Mouse (Mus musculus): ENCODE measurements around the gene Gm20388. TPM values are rescaled to one million over a fixed set of nuclear protein-coding genes. Genes with fewer than 3 reads are reported as not detected.
"Not testable (repeated sequence)": the region's sequence is repeated elsewhere in the genome, so short reads cannot be mapped to it uniquely, and the experiment has no call there.

The Gm20388 gene
- total RNA-seq, 2 experiments from 2014 or later: 8.8 TPM

GRCm38 (mm10) chr8:122320541-122320940 is 2409.9 kb downstream of the Gm20388 start:
- no peak for DNase-seq (ENCODE audit: extremely low spot score in 1 of 2, low spot score in 1 of 2)

DNA sequence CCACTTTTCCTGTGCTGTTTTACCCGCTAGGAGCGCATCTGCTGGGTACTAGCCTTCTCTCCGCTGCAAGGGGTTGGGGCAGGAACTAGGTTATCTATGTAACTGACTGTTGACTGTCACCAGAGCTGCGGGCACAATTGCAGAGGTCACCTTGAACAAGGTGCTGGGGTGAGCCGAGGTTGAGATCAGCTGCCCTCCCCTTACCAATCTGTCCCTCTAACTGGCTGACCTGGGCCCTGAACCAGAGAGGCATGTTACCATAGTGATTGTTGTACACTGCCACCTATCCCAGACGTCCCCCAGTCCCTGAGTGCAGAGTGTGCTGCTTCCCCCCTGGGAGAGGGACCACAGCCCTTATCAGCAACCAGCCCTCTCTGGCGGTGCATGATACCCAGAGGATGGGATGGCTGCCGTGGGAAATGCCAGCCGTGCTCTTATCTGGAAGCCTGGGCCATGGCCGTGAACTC is 2410.8 kb downstream of the Gm20388 start:
- DNase-seq (ENCODE audit: extremely low spot score in 1 of 2, low spot score in 1 of 2): no peak

GRCm38 (mm10) chr8:122322126-122322525 is 2411.5 kb downstream of the Gm20388 start:
- no peak for DNase-seq (ENCODE audit: extremely low spot score in 1 of 2, low spot score in 1 of 2)

DNA sequence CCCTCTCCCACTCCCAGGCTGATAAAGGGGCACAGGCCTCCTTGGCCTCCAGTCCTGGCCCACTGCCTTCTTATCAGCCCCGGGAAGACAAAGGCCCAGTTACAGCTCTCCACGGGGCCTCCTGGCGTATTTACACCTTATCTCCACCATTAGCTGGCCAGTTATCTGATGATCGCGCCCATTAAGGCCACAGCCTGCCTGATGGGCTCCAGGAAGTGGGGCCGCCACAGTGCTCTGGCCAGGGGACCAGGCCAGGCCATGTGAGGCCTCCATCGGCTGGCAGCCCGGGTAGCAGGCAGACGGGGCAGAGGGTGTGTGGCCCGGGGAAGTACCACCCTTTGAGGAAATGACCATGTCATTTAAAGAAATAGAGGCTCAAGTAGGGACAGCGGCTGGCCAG is 2412.2 kb downstream of the Gm20388 start:
- DNase-seq (ENCODE audit: extremely low spot score in 1 of 2, low spot score in 1 of 2): no peak

DNA sequence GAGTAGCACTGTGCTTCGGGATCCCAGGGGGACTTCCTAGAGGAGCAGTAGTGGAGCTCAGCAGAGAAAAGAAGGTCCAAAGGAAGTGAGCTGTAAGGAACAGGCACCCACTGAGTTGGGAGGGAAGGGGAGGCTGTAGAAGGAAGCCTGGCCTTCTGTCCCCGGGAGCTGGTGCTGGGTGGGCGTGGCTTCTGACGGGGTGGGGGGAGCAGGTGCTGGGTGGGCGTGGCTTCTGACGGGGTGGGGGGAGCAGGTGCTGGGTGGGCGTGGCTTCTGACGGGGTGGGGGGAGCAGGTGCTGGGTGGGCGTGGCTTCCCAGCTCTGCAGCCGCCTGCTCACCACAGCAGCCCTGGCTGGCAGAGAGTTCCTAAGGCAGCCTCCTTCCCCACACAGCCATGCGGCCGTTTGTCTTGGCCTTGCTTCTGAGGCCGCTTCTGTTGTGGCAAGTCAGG is 2413.3 kb downstream of the Gm20388 start:
- not testable (repeated sequence) for DNase-seq (ENCODE audit: extremely low spot score in 1 of 2, low spot score in 1 of 2)

DNA sequence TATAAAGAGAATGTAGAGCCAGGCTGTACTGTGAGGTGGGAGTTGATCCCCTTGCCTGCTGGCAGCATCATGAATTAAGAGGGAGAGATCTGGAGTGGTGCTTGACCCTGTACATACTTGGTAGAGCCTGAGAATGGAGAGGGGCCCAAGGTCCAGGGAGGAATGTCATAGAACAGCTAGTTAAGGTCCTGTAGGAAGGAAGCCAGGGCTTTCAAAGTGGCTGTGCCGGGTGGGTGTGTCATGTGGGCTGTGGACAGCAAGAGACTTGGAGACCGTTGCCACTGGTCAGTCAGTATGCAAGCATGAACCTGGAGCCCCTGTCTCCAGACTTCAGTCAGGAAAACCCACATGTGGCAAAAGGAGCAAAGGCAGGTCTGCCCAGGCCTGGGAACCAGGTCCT is 2414.6 kb downstream of the Gm20388 start:
- no peak for DNase-seq (ENCODE audit: extremely low spot score in 1 of 2, low spot score in 1 of 2)

- no peak for DNase-seq (ENCODE audit: extremely low spot score in 1 of 2, low spot score in 1 of 2)
Measured at GRCm38 (mm10) chr8:122326114-122326542, 2415.5 kb downstream of the Gm20388 start.

DNA sequence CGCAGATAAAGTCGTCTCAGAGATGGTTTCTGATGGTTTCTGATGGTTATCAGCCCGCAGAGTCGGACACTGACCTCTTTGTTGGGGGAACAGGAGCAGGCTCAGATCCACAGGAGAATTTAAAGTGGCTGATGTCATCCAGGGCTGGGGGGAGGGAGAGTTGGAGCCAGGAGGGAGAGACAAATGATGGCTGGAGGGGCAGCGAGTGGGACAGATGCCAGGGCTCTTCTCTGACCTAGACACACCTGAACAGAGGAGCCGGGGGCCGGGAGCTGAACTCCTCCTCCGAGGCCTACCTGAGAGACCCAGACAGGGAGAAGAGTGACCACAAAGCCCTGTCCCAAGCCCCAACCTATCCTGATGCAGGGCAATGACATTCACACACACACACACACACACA is 2418.4 kb downstream of the Gm20388 start:
- no peak for DNase-seq (ENCODE audit: extremely low spot score in 1 of 2, low spot score in 1 of 2)

GRCm38 (mm10) chr8:122329553-122330239 is 2419.1 kb downstream of the Gm20388 start:
- no peak for DNase-seq (ENCODE audit: extremely low spot score in 1 of 2, low spot score in 1 of 2)

GRCm38 (mm10) chr8:122330446-122331133 is 2419.9 kb downstream of the Gm20388 start:
- no peak for DNase-seq (ENCODE audit: extremely low spot score in 1 of 2, low spot score in 1 of 2)

- no peak for DNase-seq (ENCODE audit: extremely low spot score in 1 of 2, low spot score in 1 of 2)
Measured at GRCm38 (mm10) chr8:122331134-122331523, 2420.5 kb downstream of the Gm20388 start.

DNA sequence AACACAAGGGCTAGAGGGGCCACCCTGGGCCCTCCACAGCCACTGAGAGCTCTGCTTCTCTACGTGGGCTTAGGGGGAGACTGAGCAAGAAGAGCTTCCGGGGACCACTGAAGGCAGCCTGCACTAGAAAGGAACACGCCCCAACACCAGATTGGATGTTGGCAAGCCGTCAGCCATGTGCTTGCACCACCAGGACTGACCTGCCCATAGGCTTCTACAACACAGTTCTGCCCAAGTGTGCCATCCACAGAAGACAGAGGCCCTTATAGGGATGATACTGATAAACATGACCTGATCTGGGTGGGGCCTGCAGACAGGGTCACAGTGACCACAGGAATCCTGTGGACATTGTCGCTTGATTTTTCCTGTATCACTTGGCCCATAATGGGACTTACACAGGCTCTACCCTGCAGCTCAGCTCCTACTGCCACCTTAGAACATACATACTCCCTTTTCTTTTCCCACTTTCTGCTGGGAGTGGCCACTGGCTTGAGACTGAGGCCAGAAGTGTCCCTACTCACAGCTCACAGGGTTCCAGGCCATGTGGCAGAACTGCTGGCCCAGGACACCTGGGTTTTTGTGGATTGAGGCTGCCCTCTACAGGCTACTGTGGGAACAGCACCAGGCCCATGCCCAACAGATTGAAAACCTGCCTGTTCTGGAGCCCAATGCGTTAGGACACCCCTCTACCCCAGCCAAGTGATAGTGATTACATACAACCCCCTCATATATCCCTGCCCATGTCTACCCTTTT is 2422.3 kb downstream of the Gm20388 start:
- peak; percentile 85 to 93 for DNase-seq (ENCODE audit: extremely low spot score in 1 of 2, low spot score in 1 of 2)

- DNase-seq (ENCODE audit: extremely low spot score in 1 of 2, low spot score in 1 of 2): no peak
Measured at GRCm38 (mm10) chr8:122333531-122333930, 2422.9 kb downstream of the Gm20388 start.

DNA sequence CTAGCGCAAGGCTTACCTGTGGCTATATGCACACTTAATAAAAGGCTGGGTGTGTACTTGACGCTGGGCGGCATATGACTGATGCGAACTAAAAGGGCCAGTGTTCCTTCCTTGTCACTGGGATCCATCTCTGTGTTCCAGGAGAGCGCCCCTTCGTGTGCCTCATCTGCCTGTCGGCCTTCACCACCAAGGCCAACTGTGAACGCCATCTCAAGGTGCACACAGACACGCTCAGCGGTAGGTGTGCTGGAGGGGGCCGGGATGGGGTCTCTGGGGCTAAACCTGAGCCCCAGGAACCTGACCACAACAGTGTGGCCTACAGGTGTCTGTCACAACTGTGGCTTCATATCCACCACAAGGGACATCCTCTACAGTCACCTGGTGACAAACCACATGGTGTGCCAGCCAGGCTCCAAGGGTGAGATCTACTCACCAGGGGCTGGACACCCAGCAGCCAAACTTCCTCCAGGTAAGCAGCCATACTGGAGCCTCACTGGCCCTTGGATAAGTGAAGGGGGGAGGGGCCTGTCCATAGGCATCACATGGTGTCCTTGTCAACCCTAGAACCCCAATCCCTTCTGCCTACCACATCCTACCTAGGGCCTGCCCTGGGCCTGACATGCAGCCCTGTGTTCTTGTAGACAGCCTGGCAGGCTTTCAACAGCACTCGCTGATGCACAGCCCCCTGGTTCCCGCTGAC is 2424.3 kb downstream of the Gm20388 start:
- no peak for DNase-seq (ENCODE audit: extremely low spot score in 1 of 2, low spot score in 1 of 2)

- peak in 1 of 2 experiments; percentile 34 for DNase-seq (ENCODE audit: extremely low spot score in 1 of 2, low spot score in 1 of 2)
Measured at GRCm38 (mm10) chr8:122335638-122336250, 2425.1 kb downstream of the Gm20388 start.

- DNase-seq (ENCODE audit: extremely low spot score in 1 of 2, low spot score in 1 of 2): peak; percentile 52 to 54
Measured at GRCm38 (mm10) chr8:122336251-122336910, 2425.7 kb downstream of the Gm20388 start.

GRCm38 (mm10) chr8:122338852-122339251 is 2428.2 kb downstream of the Gm20388 start:
- no peak for DNase-seq (ENCODE audit: extremely low spot score in 1 of 2, low spot score in 1 of 2)

GRCm38 (mm10) chr8:122340761-122341160 is 2430.1 kb downstream of the Gm20388 start:
- DNase-seq (ENCODE audit: extremely low spot score in 1 of 2, low spot score in 1 of 2): no peak

DNA sequence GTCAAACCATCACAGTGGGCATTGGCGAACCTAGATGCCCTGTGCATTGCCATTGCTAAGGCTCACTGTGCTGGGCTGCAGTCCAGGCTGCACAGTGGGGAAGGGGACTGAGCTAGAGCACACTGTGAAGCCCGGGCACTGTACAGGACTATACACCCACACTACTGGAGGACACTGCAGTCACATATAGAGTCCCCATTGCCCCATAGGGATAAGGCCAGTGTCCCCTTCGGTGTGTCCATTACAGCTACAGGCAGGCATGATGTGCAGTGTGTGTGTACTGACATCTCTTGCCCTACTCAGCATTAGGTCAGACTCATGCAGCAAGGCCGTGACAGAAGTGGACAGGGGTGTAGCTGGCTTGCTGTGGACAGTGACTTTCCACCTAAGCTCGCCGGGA is 2431.1 kb downstream of the Gm20388 start:
- DNase-seq (ENCODE audit: extremely low spot score in 1 of 2, low spot score in 1 of 2): no peak
